Mouse (Mus musculus) cerebellum, adult 2 months (tissue): ENCODE results near the gene Fam72a.

Experiments
- CTCF ChIP-seq: fragments of 200-500 bp; IDR thresholded peaks from 2 replicates; pipeline ENCODE4 v1.5.1; 2011; ENCODE audit warnings: low read depth, mild to moderate bottlenecking, control low read depth, low read length, moderate library complexity, borderline replicate concordance; ENCODE audit not compliant: insufficient read depth
- POLR2A ChIP-seq: fragments of 200-500 bp; IDR thresholded peaks from 2 replicates; pipeline ENCODE4 v1.6.1; 2011; ENCODE audit warnings: low read length, control low read depth, borderline replicate concordance; ENCODE audit not compliant: insufficient read depth

GRCm38 (mm10) chr1:131493966-131494898 is 33.5 kb upstream of the Fam72a start:
- TF ChIP-seq CTCF (no peak), POLR2A (no peak)
